Mouse (Mus musculus) intestine, postnatal 0 days (tissue): ENCODE measurements around the gene Olfr689. TPM values are rescaled to one million over a fixed set of nuclear protein-coding genes. Genes with fewer than 3 reads are reported as not detected.

Experiments
- ATAC-seq: fragments of 200-750 bp; cut with Nextera tagmentation; 2 replicates; pipeline ENCODE4 v1.8.0; 2017; ENCODE audit warnings: mild to moderate bottlenecking, moderate TSS enrichment, moderate library complexity
- H3K27ac ChIP-seq: fragments of 300-500 bp; sonication (generic); 2 replicates; pipeline ENCODE4 v1.5.1; 2014; ENCODE audit warnings: mild to moderate bottlenecking, low read depth, low read length, moderate library complexity
- H3K27me3 ChIP-seq: fragments of 300-500 bp; sonication (generic); replicated peaks from 2 replicates; pipeline ENCODE4 v1.6.1; 2014; ENCODE audit warnings: low read length, mixed read lengths; ENCODE audit not compliant: control insufficient read depth, insufficient read depth
- H3K36me3 ChIP-seq: fragments of 300-500 bp; sonication (generic); 2 replicates; pipeline ENCODE4 v1.6.1; 2014; ENCODE audit warnings: mild to moderate bottlenecking, moderate library complexity; ENCODE audit not compliant: control insufficient read depth, insufficient read depth
- H3K4me1 ChIP-seq: fragments of 300-500 bp; sonication (generic); replicated peaks from 2 replicates; pipeline ENCODE4 v1.6.1; 2014; ENCODE audit warnings: antibody characterized with exemption, low read length, mixed read lengths; ENCODE audit not compliant: control insufficient read depth, insufficient read depth
- H3K4me2 ChIP-seq: fragments of 300-500 bp; sonication (generic); replicated peaks from 2 replicates; pipeline ENCODE4 v1.6.1; 2014; ENCODE audit warnings: low read depth, mild to moderate bottlenecking, moderate library complexity
- H3K4me3 ChIP-seq: fragments of 300-500 bp; sonication (generic); 2 replicates; pipeline ENCODE4 v1.5.1; 2014; ENCODE audit warnings: low read depth, low read length
- H3K9ac ChIP-seq: fragments of 300-500 bp; sonication (generic); 2 replicates; pipeline ENCODE4 v1.6.1; 2014; ENCODE audit warnings: mild to moderate bottlenecking, low read depth, low read length
- H3K9me3 ChIP-seq: fragments of 300-500 bp; sonication (generic); 2 replicates; pipeline ENCODE4 v1.6.1; 2016; ENCODE audit warnings: mixed run types; ENCODE audit not compliant: control insufficient read depth
- CTCF ChIP-seq: sonication (generic); IDR thresholded peaks from 2 replicates; pipeline ENCODE4 v1.5.1; 2016; ENCODE audit warnings: low read depth, mild to moderate bottlenecking, control low read depth, antibody characterized with exemption, moderate library complexity
- WGBS: fragments of 180-500 bp; shearing (Covaris S2); extraction: QIAGEN DNeasy Blood & Tissue Kit; methylation state at CpG from one replicate; pipeline ENCODE4 v1.1.7; 2014; 5-methylcytosine and 5-hydroxymethylcytosine counted together
- polyA plus RNA-seq: library from polyadenylated mRNA; unstranded; fragments of >200 nt; fragmentation: Nextera tagmentation; extraction: Ambion mirVana; gene quantifications from 2 replicates; pipeline ENCODE4 v1.2.1, GENCODE M21; 2015

Gene Olfr689
- not detected in 2 replicates for polyA plus RNA-seq

DNA sequence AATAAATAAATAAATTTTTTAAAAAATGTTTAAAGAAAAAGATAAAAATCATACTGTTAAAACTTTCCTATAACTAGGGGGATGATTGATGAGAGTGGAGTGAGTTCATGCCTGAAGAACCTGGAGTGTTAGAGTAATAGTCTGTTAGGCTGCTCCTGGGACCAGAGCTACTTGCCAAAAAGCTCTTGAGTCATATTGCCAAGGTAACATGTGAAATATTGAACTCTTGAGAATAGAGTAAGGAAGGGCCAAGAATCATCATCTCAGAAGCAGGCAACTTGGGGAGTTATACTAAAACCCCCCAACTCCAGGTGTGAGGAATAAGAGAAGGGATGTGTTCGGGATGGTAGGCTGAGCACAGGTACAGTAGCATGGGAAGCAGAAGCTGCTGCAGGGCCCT is at the start of gene Olfr689:
Gene Olfr689, plus strand, starts transcription at position 301 of the 400 bp plus-strand sequence.
- TF ChIP-seq CTCF = no peak
- no peak within 1 kb of the TSS for H3K4me3 ChIP-seq
- H3K36me3 ChIP-seq = no peaks in the 10 kb centered on the region
- no peak within 1 kb of the TSS for H3K4me2 ChIP-seq
- H3K27ac ChIP-seq = no peak within 1 kb of the TSS
- no peaks in the 10 kb centered on the region for H3K9me3 ChIP-seq
- H3K9ac ChIP-seq = no peak within 1 kb of the TSS
- H3K27me3 ChIP-seq = no peaks in the 10 kb centered on the region
- ATAC-seq = no peak
- WGBS = 82% methylated on average over 1 of the region's 1 CpGs
- no peaks in the 10 kb centered on the region for H3K4me1 ChIP-seq

GRCm38 (mm10) chr7:105272426-105272825 is 38.5 kb upstream of the Olfr689 start:
- WGBS = 71% methylated on average over 7 of the region's 7 CpGs
- H3K9me3 ChIP-seq = no peaks in the 10 kb centered on the region
- no peak overlapping the region for H3K9ac ChIP-seq
- no peak overlapping the region for H3K4me2 ChIP-seq
- no peaks in the 10 kb centered on the region for H3K4me1 ChIP-seq
- no peak for ATAC-seq
- no peaks in the 10 kb centered on the region for H3K27me3 ChIP-seq
- TF ChIP-seq CTCF = no peak
- no peak overlapping the region for H3K27ac ChIP-seq
- H3K4me3 ChIP-seq = no peak overlapping the region
- H3K36me3 ChIP-seq = no peaks in the 10 kb centered on the region

DNA sequence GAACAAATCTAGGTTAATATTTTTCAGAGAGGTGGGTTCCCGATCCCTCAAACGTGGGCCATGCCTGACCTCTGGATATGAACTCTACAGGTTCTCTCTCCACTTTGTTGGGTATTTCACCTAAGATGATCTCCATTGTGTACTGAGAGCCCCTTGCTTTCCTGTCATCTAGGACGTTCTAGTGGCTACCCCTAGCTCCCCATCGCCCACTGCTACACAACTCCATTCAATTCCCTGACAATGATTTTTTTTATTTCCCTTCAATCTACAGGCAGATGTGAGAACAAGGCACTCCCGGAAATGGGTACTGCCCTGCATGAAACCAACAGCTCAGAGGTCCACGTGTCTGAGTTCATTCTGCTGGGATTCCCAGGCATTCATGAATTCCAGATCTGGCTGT is 23.2 kb upstream of the Olfr689 start, which contains the start of gene Olfr688:
Gene Olfr688, plus strand, starts transcription at position 301 of the 400 bp plus-strand sequence.
- 72% methylated on average over 6 of the region's 6 CpGs for WGBS
- H3K4me1 ChIP-seq = no peaks in the 10 kb centered on the region
- H3K27ac ChIP-seq = no peak within 1 kb of the TSS
- H3K27me3 ChIP-seq = no peaks in the 10 kb centered on the region
- no peak for ATAC-seq
- no peak within 1 kb of the TSS for H3K4me3 ChIP-seq
- no peak within 1 kb of the TSS for H3K9ac ChIP-seq
- H3K9me3 ChIP-seq = no peaks in the 10 kb centered on the region
- no peak for TF ChIP-seq CTCF
- no peak within 1 kb of the TSS for H3K4me2 ChIP-seq
- H3K36me3 ChIP-seq = no peaks in the 10 kb centered on the region

GRCm38 (mm10) chr7:105290051-105290450 is 20.9 kb upstream of the Olfr689 start:
- H3K9ac ChIP-seq = no peak overlapping the region
- H3K9me3 ChIP-seq = no peaks in the 10 kb centered on the region
- H3K4me1 ChIP-seq = no peaks in the 10 kb centered on the region
- no peak overlapping the region for H3K27ac ChIP-seq
- H3K27me3 ChIP-seq = no peaks in the 10 kb centered on the region
- no peak overlapping the region for H3K4me2 ChIP-seq
- H3K36me3 ChIP-seq = no peaks in the 10 kb centered on the region
- no peak for TF ChIP-seq CTCF
- no peak for ATAC-seq
- no peak overlapping the region for H3K4me3 ChIP-seq

DNA sequence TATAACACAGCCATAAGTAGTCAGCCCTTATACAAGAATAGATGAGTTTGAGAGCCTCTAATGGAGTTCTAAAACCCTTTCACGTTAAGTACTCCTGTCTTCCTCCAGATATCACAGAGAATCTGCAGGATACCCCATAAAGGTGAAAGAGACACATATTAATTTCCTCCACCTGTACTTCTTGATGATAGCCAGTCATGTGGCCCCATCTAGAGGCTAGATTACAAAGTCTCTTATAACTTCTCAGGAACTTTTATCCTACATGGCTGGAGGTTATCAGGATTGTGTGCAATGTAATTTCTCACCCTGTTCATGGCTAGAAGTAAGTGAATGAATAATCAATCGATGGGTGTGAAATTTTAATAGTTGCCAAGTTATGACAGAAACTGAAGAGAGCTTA is 14.3 kb downstream of the Olfr689 start:
- Histone ChIP-seq H3K27ac (no peak overlapping the region), H3K4me2 (no peak overlapping the region), H3K9ac (no peak overlapping the region), H3K27me3 (no peaks in the 10 kb centered on the region), H3K9me3 (no peaks in the 10 kb centered on the region), H3K36me3 (no peaks in the 10 kb centered on the region), H3K4me1 (no peaks in the 10 kb centered on the region), H3K4me3 (no peak overlapping the region)
- 66% methylated on average over 2 of the region's 2 CpGs for WGBS
- TF ChIP-seq CTCF = no peak
- no peak for ATAC-seq

- Histone ChIP-seq H3K27me3 (no peaks in the 10 kb centered on the region), H3K36me3 (no peaks in the 10 kb centered on the region), H3K9me3 (no peaks in the 10 kb centered on the region), H3K4me1 (no peaks in the 10 kb centered on the region), H3K9ac (no peak within 1 kb of the TSS), H3K4me2 (no peak within 1 kb of the TSS), H3K4me3 (no peak within 1 kb of the TSS), H3K27ac (no peak within 1 kb of the TSS)
- ATAC-seq = no peak
- TF ChIP-seq CTCF = no peak
- 67% methylated on average over 1 of the region's 1 CpGs for WGBS
Observed at GRCm38 (mm10) chr7:105334004-105334403, 23.0 kb downstream of the Olfr689 start, which contains the start of gene Olfr690. Gene Olfr690, minus strand, starts transcription at chr7:105334104.

DNA sequence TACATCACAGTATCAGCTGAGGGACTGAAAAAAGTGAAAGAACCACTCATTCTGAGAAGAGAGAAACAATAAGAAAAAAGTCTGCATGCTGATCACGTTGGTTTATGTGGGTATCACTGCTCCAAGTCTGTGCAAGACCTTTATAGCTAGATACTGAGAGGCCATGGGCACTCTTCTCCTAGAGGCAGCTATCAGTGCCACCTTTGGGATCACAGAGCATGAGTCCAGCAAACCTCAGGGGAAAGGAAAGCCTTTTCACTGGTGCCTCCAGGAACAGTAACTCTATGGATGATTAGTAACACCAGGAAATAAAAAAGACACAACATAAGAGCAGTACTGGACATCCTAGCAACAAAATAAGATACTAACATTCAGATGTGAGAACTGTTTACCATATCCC is 31.2 kb downstream of the Olfr689 start, which contains the start of gene Olfr691:
Gene Olfr691, minus strand, starts transcription at position 101 of the 400 bp plus-strand sequence.
- no peak within 1 kb of the TSS for H3K4me3 ChIP-seq
- no peak within 1 kb of the TSS for H3K27ac ChIP-seq
- WGBS = 33% methylated on average over 1 of the region's 1 CpGs
- H3K27me3 ChIP-seq = no peaks in the 10 kb centered on the region
- H3K4me2 ChIP-seq = no peak within 1 kb of the TSS
- H3K9ac ChIP-seq = no peak within 1 kb of the TSS
- no peaks in the 10 kb centered on the region for H3K4me1 ChIP-seq
- H3K36me3 ChIP-seq = no peaks in the 10 kb centered on the region
- no peak for ATAC-seq
- no peaks in the 10 kb centered on the region for H3K9me3 ChIP-seq
- no peak for TF ChIP-seq CTCF
